Mouse (Mus musculus): ENCODE data around the gene Prph. TPM values are rescaled to one million over a fixed set of nuclear protein-coding genes. Genes with fewer than 3 reads are reported as not detected.

The Prph gene
- polyA plus RNA-seq (2016; fragmentation: Nextera tagmentation; extraction: Ambion mirVana) = 3.7 and 6.3 TPM in 2 replicates

- no peaks in the 10 kb centered on the region for H3K36me3 ChIP-seq (replicated peaks)
- H3K27me3 ChIP-seq (replicated peaks; ENCODE audit: low read depth, poor library complexity, severe bottlenecking) = peaks cover 98% of the 10 kb centered on the region
- H3K4me1 ChIP-seq = peaks cover 42% of the 10 kb centered on the region
- 2% methylated on average over 30 of the region's 30 CpGs for WGBS
- no peaks in the 10 kb centered on the region for H3K9me3 ChIP-seq
- DNase-seq (ENCODE audit: low spot score) = no peak
- no peak within 1 kb of the TSS for H3K27ac ChIP-seq (replicated peaks)
- H3K4me3 ChIP-seq = peak within 1 kb of the TSS; percentile 49
These were observed at the start of gene Prph for GRCm38 (mm10) chr15:99055040-99055439. Gene Prph (plus strand): TSS chr15:99055174.

DNA sequence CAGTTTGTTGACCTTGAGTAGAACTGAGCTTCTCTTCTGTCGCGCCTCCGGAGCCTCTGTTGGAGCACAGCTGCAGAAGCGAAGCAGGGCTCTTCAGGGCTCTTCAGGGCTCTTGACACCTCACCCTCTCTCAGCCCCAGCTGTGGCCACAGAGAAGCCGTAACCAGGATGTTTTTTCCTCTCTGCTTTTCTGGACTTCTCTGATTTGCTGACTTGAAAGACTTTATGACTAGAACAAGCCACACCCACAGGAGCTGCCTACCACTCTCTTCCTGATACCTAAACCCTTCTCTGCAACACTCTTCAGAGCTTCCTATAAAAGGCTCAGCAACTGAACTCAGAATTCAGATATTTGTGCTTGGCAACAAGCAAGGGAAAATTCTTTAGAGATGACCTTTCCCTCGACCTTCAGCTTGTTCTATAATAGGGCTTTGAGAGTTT lies 46.2 kb upstream of the Prph start:
- H3K27ac ChIP-seq (replicated peaks) = no peak overlapping the region
- DNase-seq (ENCODE audit: low spot score) = no peak
- H3K4me3 ChIP-seq = no peak overlapping the region
- H3K36me3 ChIP-seq (replicated peaks) = no peaks in the 10 kb centered on the region
- WGBS = 73% methylated on average over 6 of the region's 6 CpGs
- no peaks in the 10 kb centered on the region for H3K9me3 ChIP-seq
- H3K27me3 ChIP-seq (replicated peaks; ENCODE audit: low read depth, poor library complexity, severe bottlenecking) = no peaks in the 10 kb centered on the region
- H3K4me1 ChIP-seq = 0 out of 2 replicates have a peak, but pooled peaks cover 5% of the 10 kb centered on the region

GRCm38 (mm10) chr15:99010896-99011295 lies 44.1 kb upstream of the Prph start:
- 87% methylated on average over 2 of the region's 2 CpGs for WGBS
- Histone ChIP-seq H3K4me1 (0 out of 2 replicates have a peak, but pooled peaks cover 5% of the 10 kb centered on the region), H3K9me3 (no peaks in the 10 kb centered on the region), H3K27ac (replicated peaks) (no peak overlapping the region), H3K27me3 (replicated peaks; ENCODE audit: low read depth, poor library complexity, severe bottlenecking) (no peaks in the 10 kb centered on the region), H3K36me3 (replicated peaks) (no peaks in the 10 kb centered on the region), H3K4me3 (no peak overlapping the region)
- no peak for DNase-seq (ENCODE audit: low spot score)

- Histone ChIP-seq H3K4me1 (0 out of 2 replicates have a peak, but pooled peaks cover 5% of the 10 kb centered on the region), H3K9me3 (no peaks in the 10 kb centered on the region), H3K36me3 (replicated peaks) (no peaks in the 10 kb centered on the region), H3K4me3 (no peak overlapping the region), H3K27ac (replicated peaks) (no peak overlapping the region), H3K27me3 (replicated peaks; ENCODE audit: low read depth, poor library complexity, severe bottlenecking) (no peaks in the 10 kb centered on the region)
- WGBS = 82% methylated on average over 3 of the region's 3 CpGs
- DNase-seq (ENCODE audit: low spot score) = no peak
These were observed 43.0 kb upstream of the Prph start for GRCm38 (mm10) chr15:99011946-99012345.

GRCm38 (mm10) chr15:99014496-99015030 lies 40.4 kb upstream of the Prph start:
- 75% methylated on average over 9 of the region's 9 CpGs for WGBS
- Histone ChIP-seq H3K36me3 (replicated peaks) (no peaks in the 10 kb centered on the region), H3K27me3 (replicated peaks; ENCODE audit: low read depth, poor library complexity, severe bottlenecking) (peaks cover 17% of the 10 kb centered on the region), H3K27ac (replicated peaks) (no peak overlapping the region), H3K9me3 (no peaks in the 10 kb centered on the region), H3K4me3 (no peak overlapping the region), H3K4me1 (peaks cover 27% of the 10 kb centered on the region)
- no peak for DNase-seq (ENCODE audit: low spot score)

DNA sequence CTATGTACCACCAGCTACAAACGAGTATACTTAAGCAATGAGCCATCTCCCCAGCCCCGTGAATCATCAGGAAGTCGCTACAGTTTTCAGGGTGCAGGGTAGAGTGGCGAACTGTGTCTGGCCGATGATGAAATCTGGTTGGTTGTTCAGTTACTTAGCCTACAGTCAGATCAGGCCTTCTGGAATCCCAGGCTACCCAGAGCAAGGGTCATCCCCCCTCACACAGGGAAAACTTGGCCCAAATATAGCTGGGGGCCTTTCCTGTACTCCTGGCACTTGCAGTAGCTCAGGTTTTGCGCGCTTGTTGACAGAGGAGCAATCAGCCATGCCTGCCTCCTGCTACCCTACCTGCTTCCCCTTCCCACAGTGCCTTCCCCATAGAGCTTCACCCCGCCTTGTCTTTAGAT lies 37.6 kb upstream of the Prph start:
- peaks cover 24% of the 10 kb centered on the region for H3K4me1 ChIP-seq
- H3K4me3 ChIP-seq = no peak overlapping the region
- H3K27ac ChIP-seq (replicated peaks) = peak overlapping the region; percentile 35; the same call in 1 of the 2 replicates
- peaks cover 17% of the 10 kb centered on the region for H3K27me3 ChIP-seq (replicated peaks; ENCODE audit: low read depth, poor library complexity, severe bottlenecking)
- peaks cover 5% of the 10 kb centered on the region; the same call in 1 of the 2 replicates for H3K9me3 ChIP-seq
- 77% methylated on average over 8 of the region's 8 CpGs for WGBS
- DNase-seq (ENCODE audit: low spot score) = no peak
- H3K36me3 ChIP-seq (replicated peaks) = no peaks in the 10 kb centered on the region

DNA sequence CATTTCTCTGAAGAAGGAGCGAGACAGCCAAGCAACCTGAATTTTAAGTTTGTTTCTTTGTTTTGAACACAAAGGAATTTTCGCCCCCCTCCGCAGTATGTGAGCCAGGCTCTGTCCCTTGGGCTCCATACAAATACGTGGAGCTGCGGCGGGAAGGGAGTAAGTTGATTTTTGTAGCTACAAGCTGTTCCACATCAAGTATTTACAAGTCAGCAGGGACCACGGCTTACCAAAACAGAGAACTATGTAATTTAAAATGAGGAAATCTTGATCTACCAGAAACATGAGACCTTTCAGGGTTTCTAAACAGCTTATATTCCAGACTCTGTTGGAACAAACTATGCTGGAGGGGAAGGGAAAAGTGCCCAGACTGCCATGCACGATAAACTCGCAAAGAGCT lies 37.0 kb upstream of the Prph start:
- Histone ChIP-seq H3K36me3 (replicated peaks) (no peaks in the 10 kb centered on the region), H3K9me3 (peaks cover 5% of the 10 kb centered on the region; the same call in 1 of the 2 replicates), H3K4me1 (peaks cover 22% of the 10 kb centered on the region), H3K4me3 (no peak overlapping the region), H3K27me3 (replicated peaks; ENCODE audit: low read depth, poor library complexity, severe bottlenecking) (peaks cover 17% of the 10 kb centered on the region), H3K27ac (replicated peaks) (peak overlapping the region; percentile 35; the same call in 1 of the 2 replicates)
- no peak for DNase-seq (ENCODE audit: low spot score)
- 74% methylated on average over 9 of the region's 9 CpGs for WGBS

DNA sequence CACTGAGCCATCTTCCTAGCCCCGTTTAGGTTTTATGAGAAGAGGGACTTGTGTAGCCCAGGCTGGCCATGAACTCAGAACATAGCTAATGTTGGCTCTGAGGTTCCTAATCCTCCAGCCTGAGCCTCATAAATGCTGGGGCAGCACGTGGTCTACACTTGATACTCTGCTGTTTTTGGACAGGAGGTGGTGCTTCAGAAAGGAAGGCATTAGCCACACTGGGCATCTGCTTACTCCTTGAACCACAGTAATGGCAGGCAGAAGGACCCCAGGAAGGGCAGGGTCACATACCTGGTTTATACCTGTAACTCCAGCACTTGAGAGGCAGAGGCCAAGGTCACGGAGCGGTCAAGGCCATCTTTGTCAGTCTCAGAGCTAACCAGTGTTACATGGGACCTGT lies 36.3 kb upstream of the Prph start:
- Histone ChIP-seq H3K4me1 (peaks cover 22% of the 10 kb centered on the region), H3K36me3 (replicated peaks) (no peaks in the 10 kb centered on the region), H3K27ac (replicated peaks) (peak overlapping the region; percentile 24; the same call in 1 of the 2 replicates), H3K9me3 (peaks cover 5% of the 10 kb centered on the region; the same call in 1 of the 2 replicates), H3K27me3 (replicated peaks; ENCODE audit: low read depth, poor library complexity, severe bottlenecking) (peaks cover 17% of the 10 kb centered on the region), H3K4me3 (no peak overlapping the region)
- no peak for DNase-seq (ENCODE audit: low spot score)
- 88% methylated on average over 4 of the region's 4 CpGs for WGBS

DNA sequence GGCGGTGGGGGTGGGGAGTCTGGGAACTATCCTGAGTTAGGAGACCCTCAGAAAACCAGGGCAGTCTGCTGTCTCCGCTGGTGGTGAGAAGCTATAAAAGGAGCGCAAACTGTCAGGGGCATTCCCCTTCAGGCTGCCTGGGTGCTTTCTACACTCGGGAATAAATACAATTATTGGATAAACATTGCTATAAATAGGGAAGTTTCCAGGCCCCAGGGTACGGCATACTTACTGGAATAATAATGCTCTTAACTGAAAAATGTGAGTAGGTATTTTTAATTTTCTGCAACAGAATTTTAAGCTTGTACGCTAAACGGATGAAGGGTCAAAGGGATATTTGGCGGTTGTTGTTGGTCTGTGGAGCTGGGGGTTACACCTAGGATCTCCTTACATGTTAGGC lies 35.5 kb upstream of the Prph start:
- Histone ChIP-seq H3K9me3 (peaks cover 5% of the 10 kb centered on the region; the same call in 1 of the 2 replicates), H3K4me3 (no peak overlapping the region; the same call in 1 of the 2 replicates), H3K4me1 (peaks cover 22% of the 10 kb centered on the region), H3K27me3 (replicated peaks; ENCODE audit: low read depth, poor library complexity, severe bottlenecking) (peaks cover 17% of the 10 kb centered on the region), H3K36me3 (replicated peaks) (no peaks in the 10 kb centered on the region), H3K27ac (replicated peaks) (no peak overlapping the region)
- 61% methylated on average over 8 of the region's 8 CpGs for WGBS
- DNase-seq (ENCODE audit: low spot score) = no peak

DNA sequence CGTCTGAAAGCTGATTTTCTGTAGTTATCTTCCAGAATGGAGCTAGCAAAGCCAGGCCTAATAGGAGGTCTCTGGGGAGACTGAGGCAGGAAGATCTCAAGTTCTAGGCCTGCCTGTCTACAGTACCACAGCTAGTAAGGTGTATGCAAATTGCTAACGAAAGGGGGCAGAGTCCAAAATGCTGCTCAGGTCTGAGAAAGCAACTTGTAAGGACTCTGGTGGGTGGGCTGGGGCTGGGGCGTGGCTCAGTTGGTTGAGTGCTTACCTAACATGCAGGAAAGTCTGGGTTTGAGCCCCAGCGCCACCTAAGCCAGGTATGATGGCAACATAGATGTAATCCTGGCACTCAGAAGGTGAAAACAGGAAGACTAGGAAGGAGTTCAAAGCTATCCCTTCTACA lies 34.8 kb upstream of the Prph start:
- H3K36me3 ChIP-seq (replicated peaks) = no peaks in the 10 kb centered on the region
- H3K9me3 ChIP-seq = peaks cover 5% of the 10 kb centered on the region; the same call in 1 of the 2 replicates
- H3K27ac ChIP-seq (replicated peaks) = no peak overlapping the region
- H3K27me3 ChIP-seq (replicated peaks; ENCODE audit: low read depth, poor library complexity, severe bottlenecking) = peaks cover 17% of the 10 kb centered on the region
- DNase-seq (ENCODE audit: low spot score) = no peak
- H3K4me1 ChIP-seq = peaks cover 22% of the 10 kb centered on the region
- no peak overlapping the region for H3K4me3 ChIP-seq
- WGBS = 92% methylated on average over 4 of the region's 4 CpGs

DNA sequence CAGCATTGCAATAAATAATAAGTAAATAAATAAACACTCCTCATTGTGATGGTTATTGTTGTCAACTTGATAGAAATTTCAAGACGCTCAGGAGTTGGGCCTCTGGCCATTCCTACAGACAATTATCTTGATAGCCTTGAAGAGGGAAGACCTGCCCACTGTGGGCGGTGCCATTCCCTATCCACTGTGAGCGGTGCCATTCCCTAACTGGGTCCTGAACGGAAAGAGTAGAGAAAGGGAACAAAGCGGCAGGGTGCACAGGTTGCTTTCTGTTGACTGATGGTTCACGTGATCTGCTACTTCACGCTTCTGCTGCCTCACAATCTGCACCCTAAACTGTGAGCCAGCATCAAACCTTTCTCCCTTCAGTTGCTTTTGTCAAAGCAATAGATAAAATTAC lies 33.7 kb upstream of the Prph start:
- peaks cover 22% of the 10 kb centered on the region for H3K4me1 ChIP-seq
- no peaks in the 10 kb centered on the region for H3K36me3 ChIP-seq (replicated peaks)
- H3K4me3 ChIP-seq = no peak overlapping the region
- no peak for DNase-seq (ENCODE audit: low spot score)
- H3K27me3 ChIP-seq (replicated peaks; ENCODE audit: low read depth, poor library complexity, severe bottlenecking) = peaks cover 17% of the 10 kb centered on the region
- WGBS = 97% methylated on average over 7 of the region's 7 CpGs
- H3K27ac ChIP-seq (replicated peaks) = no peak overlapping the region
- peaks cover 5% of the 10 kb centered on the region; the same call in 1 of the 2 replicates for H3K9me3 ChIP-seq

GRCm38 (mm10) chr15:99024668-99025314 lies 30.2 kb upstream of the Prph start:
- H3K4me1 ChIP-seq = peaks cover 14% of the 10 kb centered on the region
- 22% methylated on average over 7 of the region's 8 CpGs for WGBS
- H3K27me3 ChIP-seq (replicated peaks; ENCODE audit: low read depth, poor library complexity, severe bottlenecking) = no peaks in the 10 kb centered on the region
- no peaks in the 10 kb centered on the region for H3K36me3 ChIP-seq (replicated peaks)
- H3K4me3 ChIP-seq = no peak overlapping the region
- peaks cover 5% of the 10 kb centered on the region; the same call in 1 of the 2 replicates for H3K9me3 ChIP-seq
- DNase-seq (ENCODE audit: low spot score) = peak; percentile 85
- H3K27ac ChIP-seq (replicated peaks) = no peak overlapping the region

DNA sequence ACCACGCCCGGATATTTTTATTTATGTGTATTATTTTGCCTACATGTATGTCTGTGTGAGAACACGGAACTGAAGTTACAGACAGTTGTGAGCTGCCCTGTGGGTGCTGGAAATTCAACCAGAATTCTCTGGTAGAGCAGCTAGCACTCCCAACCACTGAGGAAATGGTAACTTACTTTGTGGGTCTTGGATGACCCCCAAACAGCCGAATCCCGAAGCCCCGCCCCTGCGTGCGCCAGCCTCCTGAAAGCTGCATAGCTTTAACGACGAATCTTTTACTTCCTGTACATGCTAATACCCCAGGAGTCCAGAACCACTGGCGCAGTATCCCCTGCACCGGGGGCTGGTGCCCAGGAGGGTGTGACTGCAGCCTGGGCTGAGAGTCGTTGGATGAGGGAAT lies 29.6 kb upstream of the Prph start:
- WGBS = 76% methylated on average over 13 of the region's 13 CpGs
- H3K9me3 ChIP-seq = peaks cover 5% of the 10 kb centered on the region; the same call in 1 of the 2 replicates
- no peak overlapping the region for H3K4me3 ChIP-seq
- no peaks in the 10 kb centered on the region for H3K27me3 ChIP-seq (replicated peaks; ENCODE audit: low read depth, poor library complexity, severe bottlenecking)
- H3K36me3 ChIP-seq (replicated peaks) = no peaks in the 10 kb centered on the region
- DNase-seq (ENCODE audit: low spot score) = no peak
- H3K27ac ChIP-seq (replicated peaks) = no peak overlapping the region
- peaks cover 19% of the 10 kb centered on the region for H3K4me1 ChIP-seq

All from embryonic facial prominence, embryonic 10.5 days (tissue).